Comparison of ENCODE assay signal across 9 mouse cellular contexts in genomic region chr2:18688286-18688685, GRCm38 (mm10). TPM values are rescaled to one million over a fixed set of nuclear protein-coding genes. Genes with fewer than 3 reads are reported as not detected.
DNase-seq lines count a peak whose midpoint lies in the region; ATAC-seq and TF ChIP-seq lines count a peak whose summit lies in the region.
"Had no signal": no experiment of that assay in that cellular context is flagged by ENCODE, and none has a peak within 500 bp of the region (broad histone marks: within the 10 kb centered on the region; RNA-seq: fewer than 3 reads in every experiment).

No protein-coding gene starts in this region.

- H3K27me3 ChIP-seq in kidney, embryonic 16.5 days (ENCODE audit: insufficient read depth, low read length): peaks cover 65% of the 10 kb centered on the region
- H3K27me3 ChIP-seq in embryonic facial prominence, embryonic 12.5 days: peaks cover 62% of the 10 kb centered on the region
- peaks cover 48% of the 10 kb centered on the region for H3K27me3 ChIP-seq in intestine, embryonic 15.5 days (replicated peaks)
- H3K27me3 ChIP-seq in midbrain, postnatal 0 days (ENCODE audit: insufficient read depth, low read length): peaks cover 54% of the 10 kb centered on the region

- H3K27ac ChIP-seq in kidney, embryonic 16.5 days (ENCODE audit: low read length): no peak overlapping the region
- no peak overlapping the region for H3K27ac ChIP-seq in embryonic facial prominence, embryonic 12.5 days
- H3K27ac ChIP-seq in intestine, embryonic 15.5 days: no peak overlapping the region
- no peak overlapping the region for H3K27ac ChIP-seq in midbrain, postnatal 0 days (ENCODE audit: low read depth, low read length)

- no peak for DNase-seq in kidney, postnatal 36 days
- no peak for DNase-seq in midbrain, postnatal 0 days (ENCODE audit: low spot score)
- no peak for DNase-seq in adipocyte (ENCODE audit: low spot score)
- no peak for DNase-seq in retina, postnatal 1 day
- no peak for DNase-seq in frontal cortex, postnatal 10 days (ENCODE audit: low spot score in 2 of 2)

- no peak for TF ChIP-seq CTCF in midbrain, postnatal 0 days (IDR thresholded peaks at IDR 0.05)

- peaks cover 5% of the 10 kb centered on the region for H3K36me3 ChIP-seq in kidney, embryonic 16.5 days (ENCODE audit: insufficient read depth, low read length)
- H3K36me3 ChIP-seq in embryonic facial prominence, embryonic 12.5 days: peaks cover 8% of the 10 kb centered on the region
- H3K36me3 ChIP-seq in intestine, embryonic 15.5 days: no peaks in the 10 kb centered on the region; the same call in none of the 2 replicates
- 0 out of 2 replicates have a peak, but pooled peaks cover 9% of the 10 kb centered on the region for H3K36me3 ChIP-seq in midbrain, postnatal 0 days (ENCODE audit: insufficient read depth, low read length)

- 9% methylated on average over 6 of the region's 6 CpGs for WGBS in kidney, embryonic 16.5 days
- WGBS in embryonic facial prominence, embryonic 12.5 days: 8% methylated on average over 6 of the region's 6 CpGs
- 7% methylated on average over 6 of the region's 6 CpGs for WGBS in intestine, embryonic 15.5 days
- 9% methylated on average over 6 of the region's 6 CpGs for WGBS in midbrain, postnatal 0 days

- peak overlapping the region; percentile 88 for H3K4me2 ChIP-seq in kidney, embryonic 16.5 days (replicated peaks; ENCODE audit: low read depth, low read length)
- H3K4me2 ChIP-seq in embryonic facial prominence, embryonic 12.5 days (replicated peaks): peak overlapping the region; percentile 85
- H3K4me2 ChIP-seq in intestine, embryonic 15.5 days (replicated peaks): peak overlapping the region; percentile 92
- peak overlapping the region; percentile 49; the same call in 1 of the 2 replicates for H3K4me2 ChIP-seq in midbrain, postnatal 0 days (ENCODE audit: low read depth, low read length, poor library complexity, severe bottlenecking)

- H3K9me3 ChIP-seq in kidney, embryonic 16.5 days (ENCODE audit: low read length): no peaks in the 10 kb centered on the region
- H3K9me3 ChIP-seq in embryonic facial prominence, embryonic 12.5 days: no peaks in the 10 kb centered on the region
- H3K9me3 ChIP-seq in intestine, embryonic 15.5 days: no peaks in the 10 kb centered on the region
- no peaks in the 10 kb centered on the region for H3K9me3 ChIP-seq in midbrain, postnatal 0 days (ENCODE audit: low read length)

- H3K4me1 ChIP-seq in kidney, embryonic 16.5 days (ENCODE audit: insufficient read depth, low read length): peaks cover 20% of the 10 kb centered on the region
- H3K4me1 ChIP-seq in embryonic facial prominence, embryonic 12.5 days: peaks cover 17% of the 10 kb centered on the region; the same call in 1 of the 2 replicates
- H3K4me1 ChIP-seq in intestine, embryonic 15.5 days (replicated peaks): peaks cover 21% of the 10 kb centered on the region
- H3K4me1 ChIP-seq in midbrain, postnatal 0 days (ENCODE audit: insufficient read depth, low read length): 0 out of 2 replicates have a peak, but pooled peaks cover 3% of the 10 kb centered on the region

- H3K4me3 ChIP-seq in kidney, embryonic 16.5 days (ENCODE audit: low read length): peak overlapping the region; percentile 46
- peak overlapping the region; percentile 45 for H3K4me3 ChIP-seq in embryonic facial prominence, embryonic 12.5 days
- H3K4me3 ChIP-seq in intestine, embryonic 15.5 days (replicated peaks): peak overlapping the region; percentile 47; the same call in 1 of the 2 replicates
- peak overlapping the region; percentile 35 for H3K4me3 ChIP-seq in midbrain, postnatal 0 days (ENCODE audit: low read depth, low read length)

- no peak overlapping the region for H3K9ac ChIP-seq in kidney, embryonic 16.5 days (replicated peaks; ENCODE audit: low read length)
- no peak overlapping the region for H3K9ac ChIP-seq in embryonic facial prominence, embryonic 12.5 days
- H3K9ac ChIP-seq in intestine, embryonic 15.5 days: no peak overlapping the region
- H3K9ac ChIP-seq in midbrain, postnatal 0 days (replicated peaks; ENCODE audit: low read length, poor library complexity, severe bottlenecking): no peak overlapping the region

- ATAC-seq in kidney, embryonic 16.5 days (ENCODE audit: low FRiP score, low TSS enrichment): no peak
- ATAC-seq in embryonic facial prominence, embryonic 12.5 days (ENCODE audit: insufficient number of reproducible peaks, insufficient read depth, low FRiP score, low TSS enrichment): no peak
- no peak for ATAC-seq in intestine, embryonic 15.5 days
- no peak for ATAC-seq in midbrain, postnatal 0 days (ENCODE audit: low FRiP score)

RNA-seq across cellular contexts. Expression of gene Spag6, which starts 5.5 kb away (rescaled TPM):
- not detected in 2 replicates for polyA plus RNA-seq in kidney, embryonic 16.5 days (2015; fragmentation: Nextera tagmentation; extraction: Ambion mirVana)
- polyA plus RNA-seq in embryonic facial prominence, embryonic 12.5 days (2016; fragmentation: Nextera tagmentation; extraction: Ambion mirVana): 0.13 TPM in 1 of 2 replicates, not detected in the other
- 0.05 TPM in 1 of 2 replicates, not detected in the other for polyA plus RNA-seq in intestine, embryonic 15.5 days (2015; fragmentation: Nextera tagmentation; extraction: Ambion mirVana)
- total RNA-seq in midbrain, postnatal 0 days (2014; rRNA removed): not detected in 2 replicates
- not detected in 2 replicates for polyA plus RNA-seq in midbrain, postnatal 0 days (2015; fragmentation: Nextera tagmentation; extraction: Ambion mirVana)
- total RNA-seq: neutrophil, adult 5-6 weeks had no signal

RNA-seq across cellular contexts. Expression of gene Bmi1, which starts 11.5 kb away (rescaled TPM):
- polyA plus RNA-seq in kidney, embryonic 16.5 days (2015; fragmentation: Nextera tagmentation; extraction: Ambion mirVana): 28.8 and 30.9 TPM in 2 replicates
- 32.3 and 34.3 TPM in 2 replicates for polyA plus RNA-seq in embryonic facial prominence, embryonic 12.5 days (2016; fragmentation: Nextera tagmentation; extraction: Ambion mirVana)
- polyA plus RNA-seq in intestine, embryonic 15.5 days (2015; fragmentation: Nextera tagmentation; extraction: Ambion mirVana): 16.6 and 20.1 TPM in 2 replicates
- 49.1 and 64.4 TPM in 2 replicates for total RNA-seq in midbrain, postnatal 0 days (2014; rRNA removed)
- polyA plus RNA-seq in midbrain, postnatal 0 days (2015; fragmentation: Nextera tagmentation; extraction: Ambion mirVana): 11.5 and 13.1 TPM in 2 replicates

RNA-seq across cellular contexts. Expression of gene Commd3, which starts 16.1 kb away (rescaled TPM):
- polyA plus RNA-seq in kidney, embryonic 16.5 days (2015; fragmentation: Nextera tagmentation; extraction: Ambion mirVana): 204 and 209 TPM in 2 replicates
- 206 and 207 TPM in 2 replicates for polyA plus RNA-seq in embryonic facial prominence, embryonic 12.5 days (2016; fragmentation: Nextera tagmentation; extraction: Ambion mirVana)
- 217 and 235 TPM in 2 replicates for polyA plus RNA-seq in intestine, embryonic 15.5 days (2015; fragmentation: Nextera tagmentation; extraction: Ambion mirVana)
- total RNA-seq in midbrain, postnatal 0 days (2014; rRNA removed): 128 and 139 TPM in 2 replicates
- 187 and 193 TPM in 2 replicates for polyA plus RNA-seq in midbrain, postnatal 0 days (2015; fragmentation: Nextera tagmentation; extraction: Ambion mirVana)
